Mouse (Mus musculus): ENCODE results near the gene Spns3. TPM values are rescaled to one million over a fixed set of nuclear protein-coding genes. Genes with fewer than 3 reads are reported as not detected.

The Spns3 gene
- polyA plus RNA-seq (2015; fragmentation: Nextera tagmentation; extraction: Ambion mirVana): 0.53 and 0.95 TPM in 2 replicates

DNA sequence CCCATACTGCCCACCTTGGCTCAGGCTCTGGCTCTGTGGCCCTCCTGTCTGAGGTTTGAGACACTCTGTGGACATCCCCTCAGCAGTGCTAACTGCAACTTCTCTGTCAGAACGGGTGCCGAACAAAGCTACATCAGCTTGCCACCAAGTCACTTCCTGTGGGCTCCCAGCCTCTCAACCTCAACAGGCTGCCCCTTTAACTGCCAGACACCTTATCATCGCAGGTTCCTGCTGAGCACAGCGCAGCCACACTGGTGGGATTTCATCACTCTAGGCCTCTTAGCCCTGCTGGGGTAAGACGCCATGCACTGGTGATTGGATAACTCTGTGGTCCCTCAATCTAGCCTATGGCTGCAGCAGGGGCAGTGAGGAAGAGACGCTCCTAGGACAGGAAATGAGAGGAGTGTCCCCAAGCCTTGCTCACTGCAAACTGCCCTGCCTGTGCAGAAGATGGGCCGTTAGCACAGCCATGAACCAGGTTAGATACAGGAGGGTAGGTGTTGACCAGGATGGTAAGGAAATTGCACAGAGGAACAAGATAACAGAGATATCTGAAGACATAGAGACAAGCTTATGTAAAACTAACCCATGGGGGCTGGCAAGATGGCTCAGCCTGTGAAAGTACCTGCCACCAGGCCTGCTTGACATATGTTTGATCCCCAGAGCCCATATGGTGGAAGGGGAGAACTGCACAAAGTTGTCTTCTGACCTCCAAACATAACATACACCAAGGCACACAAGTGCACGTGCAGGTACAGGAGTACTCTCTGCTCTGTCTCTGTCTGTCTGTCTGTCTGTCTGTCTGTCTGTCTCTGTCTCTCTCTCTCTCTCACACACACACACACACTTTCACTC lies at the start of gene Spns3:
Gene Spns3, minus strand, starts transcription at position 373 of the 855 bp plus-strand sequence.
- Histone ChIP-seq H3K36me3 (no peaks in the 10 kb centered on the region), H3K9me3 (replicated peaks) (no peaks in the 10 kb centered on the region), H3K27me3 (no peaks in the 10 kb centered on the region), H3K9ac (no peak within 1 kb of the TSS), H3K4me2 (replicated peaks) (no peak within 1 kb of the TSS), H3K4me3 (replicated peaks) (no peak within 1 kb of the TSS), H3K27ac (replicated peaks) (no peak within 1 kb of the TSS), H3K4me1 (no peaks in the 10 kb centered on the region)
- no peak for ATAC-seq (ENCODE audit: insufficient number of reproducible peaks, low FRiP score, low TSS enrichment, low read depth)
- WGBS: 51% methylated on average over 8 of the region's 8 CpGs

DNA sequence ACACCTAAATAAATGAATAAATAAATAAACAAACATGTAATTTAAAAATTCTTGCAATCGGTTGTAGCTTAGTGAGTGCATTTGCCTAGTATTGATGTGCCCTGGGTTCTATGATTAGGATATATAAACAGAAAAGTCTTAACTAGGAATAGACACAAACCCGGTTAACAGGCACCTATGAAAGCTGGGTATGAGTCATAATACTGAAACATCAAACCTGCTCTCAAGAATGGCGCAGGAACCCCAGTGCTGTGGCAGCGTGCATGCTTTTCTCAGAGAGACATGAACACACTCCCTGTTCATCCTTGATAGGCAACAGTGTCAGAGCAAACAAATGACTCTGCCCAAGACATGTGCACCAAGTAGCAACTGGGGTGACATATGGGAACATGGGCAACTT lies 47.5 kb upstream of the Spns3 start:
- no peak for ATAC-seq (ENCODE audit: insufficient number of reproducible peaks, low FRiP score, low TSS enrichment, low read depth)
- no peaks in the 10 kb centered on the region for H3K27me3 ChIP-seq
- no peaks in the 10 kb centered on the region for H3K36me3 ChIP-seq
- H3K9ac ChIP-seq: no peak overlapping the region
- 88% methylated on average over 4 of the region's 4 CpGs for WGBS
- H3K4me1 ChIP-seq: no peaks in the 10 kb centered on the region
- H3K9me3 ChIP-seq (replicated peaks): no peaks in the 10 kb centered on the region
- H3K27ac ChIP-seq (replicated peaks): no peak overlapping the region
- no peak overlapping the region for H3K4me2 ChIP-seq (replicated peaks)
- no peak overlapping the region for H3K4me3 ChIP-seq (replicated peaks)

DNA sequence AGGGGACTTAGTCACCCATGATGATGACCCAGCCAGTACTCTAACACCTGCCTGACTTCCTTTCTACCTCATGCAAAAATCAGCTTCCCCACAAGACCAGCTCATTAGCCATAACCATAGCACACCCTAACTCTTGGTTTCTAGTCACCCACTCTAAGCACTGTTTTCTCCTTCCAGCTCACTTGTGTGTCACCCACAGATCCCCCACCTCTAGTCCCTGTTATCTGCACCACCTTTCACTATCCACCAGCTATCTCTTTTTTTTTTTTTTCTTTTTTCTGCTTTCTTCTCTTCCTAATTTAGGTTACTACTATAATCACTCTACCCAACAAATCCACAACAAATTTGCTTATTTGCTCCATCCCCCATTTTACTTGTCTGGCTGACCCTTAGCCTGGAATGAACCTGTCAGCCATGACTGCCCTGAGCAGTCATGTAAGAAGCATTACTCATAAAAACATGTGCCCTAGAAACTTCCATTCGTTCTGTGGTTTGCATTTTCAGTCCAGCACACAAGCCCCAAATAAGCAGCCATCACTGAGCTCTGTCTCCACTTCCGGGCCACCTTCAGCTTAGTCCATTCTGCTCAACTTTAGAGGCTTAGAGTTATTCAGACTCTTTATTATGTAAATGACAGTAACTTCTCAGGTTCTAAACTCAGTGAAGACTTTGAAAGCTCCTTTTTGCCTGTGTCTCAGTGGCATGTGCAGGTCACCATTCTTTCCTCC lies 44.9 kb upstream of the Spns3 start:
- Histone ChIP-seq H3K27ac (replicated peaks) (no peak overlapping the region), H3K36me3 (no peaks in the 10 kb centered on the region), H3K9ac (no peak overlapping the region), H3K4me1 (no peaks in the 10 kb centered on the region), H3K9me3 (replicated peaks) (no peaks in the 10 kb centered on the region), H3K27me3 (no peaks in the 10 kb centered on the region), H3K4me3 (replicated peaks) (no peak overlapping the region), H3K4me2 (replicated peaks) (no peak overlapping the region)
- 71% methylated on average over 2 of the region's 2 CpGs for WGBS
- no peak for ATAC-seq (ENCODE audit: insufficient number of reproducible peaks, low FRiP score, low TSS enrichment, low read depth)

DNA sequence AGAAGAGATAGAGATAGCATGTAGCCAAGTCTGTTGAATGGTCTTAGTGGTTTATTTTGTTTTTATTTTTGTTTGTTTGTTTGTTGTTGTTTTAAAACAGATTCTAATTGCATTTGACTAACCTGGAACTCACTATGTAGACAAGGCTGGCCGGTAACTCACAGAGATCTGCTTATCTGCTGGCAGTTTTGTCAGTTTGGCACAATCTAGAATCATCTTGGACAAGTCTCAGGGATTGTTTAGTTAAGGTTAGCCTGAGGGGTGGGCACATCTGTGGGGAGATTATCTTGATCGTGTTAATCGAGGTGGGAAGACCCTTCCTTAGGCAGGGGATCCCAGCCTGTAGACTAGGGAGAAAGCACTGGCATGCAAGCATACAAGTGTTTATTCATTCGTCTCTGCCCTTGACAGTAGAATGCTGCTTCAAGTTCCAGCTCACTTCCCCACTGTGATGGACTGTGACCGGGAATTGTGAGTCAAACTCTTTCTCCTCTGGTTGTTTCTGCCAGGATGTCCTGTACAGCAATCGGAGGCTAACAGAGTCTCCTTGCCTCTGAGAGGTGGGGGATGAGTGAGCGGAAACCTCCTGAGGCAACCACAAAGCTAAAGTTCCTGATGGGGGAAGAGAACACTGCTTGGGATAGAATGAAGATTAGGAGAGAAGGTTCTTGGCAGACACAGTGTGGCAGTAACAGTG lies 37.4 kb upstream of the Spns3 start:
- Histone ChIP-seq H3K27ac (replicated peaks) (no peak overlapping the region), H3K4me3 (replicated peaks) (no peak overlapping the region), H3K4me2 (replicated peaks) (no peak overlapping the region), H3K4me1 (no peaks in the 10 kb centered on the region), H3K27me3 (no peaks in the 10 kb centered on the region), H3K9me3 (replicated peaks) (no peaks in the 10 kb centered on the region), H3K9ac (no peak overlapping the region), H3K36me3 (no peaks in the 10 kb centered on the region)
- no peak for ATAC-seq (ENCODE audit: insufficient number of reproducible peaks, low FRiP score, low TSS enrichment, low read depth)
- 45% methylated on average over 7 of the region's 7 CpGs for WGBS

DNA sequence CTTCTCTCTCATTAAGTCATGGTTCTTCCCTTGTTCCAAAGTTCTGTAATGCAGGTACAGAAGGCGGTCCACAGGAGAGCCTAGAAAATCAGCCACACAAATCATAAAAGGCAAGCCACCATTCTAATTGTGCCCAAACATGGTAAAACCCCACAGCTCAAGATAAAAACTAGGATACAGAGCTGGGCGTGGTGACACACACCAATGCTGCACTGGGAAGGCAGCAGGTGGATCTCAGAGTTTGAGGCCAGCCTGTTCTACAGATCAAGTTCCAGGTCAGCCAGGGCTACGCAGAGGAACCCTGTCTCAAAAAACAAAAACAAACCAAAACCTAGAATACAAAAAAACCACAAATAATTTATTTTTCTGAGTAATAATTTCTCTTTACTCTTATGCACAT lies 36.3 kb upstream of the Spns3 start:
- H3K27me3 ChIP-seq: no peaks in the 10 kb centered on the region
- peaks cover 6% of the 10 kb centered on the region for H3K4me1 ChIP-seq
- no peak overlapping the region for H3K4me2 ChIP-seq (replicated peaks)
- H3K9ac ChIP-seq: no peak overlapping the region
- no peaks in the 10 kb centered on the region for H3K36me3 ChIP-seq
- no peaks in the 10 kb centered on the region for H3K9me3 ChIP-seq (replicated peaks)
- no peak for ATAC-seq (ENCODE audit: insufficient number of reproducible peaks, low FRiP score, low TSS enrichment, low read depth)
- H3K4me3 ChIP-seq (replicated peaks): no peak overlapping the region
- WGBS: 81% methylated on average over 3 of the region's 3 CpGs
- no peak overlapping the region for H3K27ac ChIP-seq (replicated peaks)

DNA sequence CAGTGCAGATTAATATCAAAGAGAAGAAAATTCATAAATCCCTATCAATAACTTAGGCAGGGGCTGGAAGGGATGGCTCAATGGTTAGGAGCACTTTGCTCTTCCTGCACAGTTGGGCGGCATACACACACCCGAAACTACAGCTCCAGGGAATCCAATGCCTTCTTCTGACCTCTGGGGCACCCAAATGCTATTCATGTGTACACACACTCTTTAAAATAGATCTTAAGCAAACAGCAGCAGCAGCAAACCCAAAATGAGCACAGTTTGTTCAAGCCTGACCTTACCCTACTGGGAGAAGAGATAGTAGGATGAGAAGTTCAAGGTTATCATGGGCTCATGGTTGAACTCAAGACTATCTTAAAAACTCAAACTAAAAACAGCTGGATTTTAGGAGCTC lies 32.8 kb upstream of the Spns3 start:
- 78% methylated on average over 2 of the region's 2 CpGs for WGBS
- Histone ChIP-seq H3K4me1 (peaks cover 6% of the 10 kb centered on the region), H3K9ac (no peak overlapping the region), H3K4me2 (replicated peaks) (no peak overlapping the region), H3K36me3 (no peaks in the 10 kb centered on the region), H3K9me3 (replicated peaks) (no peaks in the 10 kb centered on the region), H3K4me3 (replicated peaks) (no peak overlapping the region), H3K27me3 (no peaks in the 10 kb centered on the region), H3K27ac (replicated peaks) (no peak overlapping the region)
- no peak for ATAC-seq (ENCODE audit: insufficient number of reproducible peaks, low FRiP score, low TSS enrichment, low read depth)

DNA sequence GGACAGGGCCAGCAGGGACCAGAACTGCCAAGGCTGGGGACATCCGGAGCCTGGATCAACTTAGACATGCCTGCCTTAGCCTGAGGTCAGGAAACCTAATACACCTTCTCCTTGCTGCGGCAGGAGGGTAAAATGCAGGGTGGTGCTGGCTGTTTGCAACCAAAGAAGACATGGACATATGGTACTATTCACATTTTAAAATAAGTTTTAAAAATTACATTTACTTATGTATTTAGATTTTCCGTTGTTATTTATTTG lies 32.1 kb upstream of the Spns3 start:
- ATAC-seq (ENCODE audit: insufficient number of reproducible peaks, low FRiP score, low TSS enrichment, low read depth): no peak
- peaks cover 6% of the 10 kb centered on the region for H3K4me1 ChIP-seq
- H3K9ac ChIP-seq: no peak overlapping the region
- no peaks in the 10 kb centered on the region for H3K9me3 ChIP-seq (replicated peaks)
- no peak overlapping the region for H3K4me3 ChIP-seq (replicated peaks)
- no peak overlapping the region for H3K4me2 ChIP-seq (replicated peaks)
- WGBS: 19% methylated on average over 3 of the region's 3 CpGs
- no peaks in the 10 kb centered on the region for H3K36me3 ChIP-seq
- H3K27ac ChIP-seq (replicated peaks): 0 out of 2 replicates have a peak overlapping the region, but pooled peaks have one; percentile 11
- no peaks in the 10 kb centered on the region for H3K27me3 ChIP-seq

DNA sequence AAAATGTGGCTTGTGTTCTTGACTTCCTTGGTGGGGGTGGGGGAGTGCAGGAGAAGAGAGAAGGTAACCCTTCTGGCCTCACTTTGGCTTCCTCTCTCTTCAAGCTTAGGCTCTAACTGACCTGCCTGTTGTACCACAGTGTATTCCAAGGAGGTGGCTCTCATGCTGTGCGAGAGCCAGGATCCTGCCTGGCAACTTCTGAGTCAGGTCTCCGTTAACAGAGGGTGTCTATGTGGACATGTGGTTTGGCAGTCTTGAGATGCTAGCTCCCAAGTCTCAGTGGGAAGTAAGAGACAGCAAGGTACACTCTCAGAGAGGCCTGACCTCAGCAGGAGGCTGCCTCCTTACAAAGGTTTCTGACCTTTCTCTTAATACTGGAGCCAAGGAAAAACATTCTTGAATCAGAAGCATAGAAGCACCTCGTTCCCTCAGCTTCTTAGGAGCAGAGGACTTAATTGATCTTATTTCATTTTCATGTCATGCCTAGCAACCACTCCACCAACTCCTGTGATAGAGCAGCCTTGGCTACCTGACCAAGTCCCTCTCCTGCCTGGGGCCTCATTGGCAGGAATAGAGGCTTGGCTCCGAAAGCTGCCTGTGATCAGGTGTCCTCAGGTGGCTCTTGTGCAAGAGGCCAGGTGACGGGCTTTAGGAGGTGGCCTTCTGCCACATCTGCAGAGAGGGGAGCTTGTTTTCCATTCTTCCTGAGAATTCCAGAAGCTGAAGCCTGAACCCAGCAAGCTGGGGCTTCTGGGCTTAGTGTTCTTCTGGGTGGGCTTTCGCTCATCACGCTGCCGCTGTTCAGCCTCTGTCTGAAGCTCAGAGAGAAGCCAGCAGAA lies 31.5 kb upstream of the Spns3 start:
- no peak overlapping the region for H3K4me2 ChIP-seq (replicated peaks)
- H3K4me1 ChIP-seq: peaks cover 6% of the 10 kb centered on the region
- no peak for ATAC-seq (ENCODE audit: insufficient number of reproducible peaks, low FRiP score, low TSS enrichment, low read depth)
- no peaks in the 10 kb centered on the region for H3K9me3 ChIP-seq (replicated peaks)
- no peak overlapping the region for H3K9ac ChIP-seq
- no peaks in the 10 kb centered on the region for H3K27me3 ChIP-seq
- no peaks in the 10 kb centered on the region for H3K36me3 ChIP-seq
- 38% methylated on average over 8 of the region's 8 CpGs for WGBS
- H3K27ac ChIP-seq (replicated peaks): 0 out of 2 replicates have a peak overlapping the region, but pooled peaks have one; percentile 11
- H3K4me3 ChIP-seq (replicated peaks): no peak overlapping the region

DNA sequence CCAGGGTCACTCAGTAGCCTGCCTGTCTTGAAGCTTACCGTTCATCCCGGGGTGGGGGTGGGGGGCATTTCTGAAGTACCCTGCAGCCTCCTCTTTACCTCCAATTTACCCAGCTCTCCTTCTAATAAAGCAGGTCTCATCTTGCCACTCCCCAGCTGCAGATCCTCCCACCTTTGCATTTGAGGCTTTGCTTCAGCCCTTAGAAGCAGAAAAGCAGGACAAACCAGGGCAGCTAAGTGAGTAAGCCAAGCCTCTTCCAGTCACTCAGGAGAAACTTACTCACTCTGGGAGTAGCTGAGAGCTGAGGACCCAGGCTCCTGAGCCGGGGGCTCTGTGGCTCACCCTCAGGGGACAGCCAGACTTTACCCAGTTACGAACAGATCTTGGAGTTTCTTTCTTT lies 28.2 kb upstream of the Spns3 start:
- Histone ChIP-seq H3K27ac (replicated peaks) (peak overlapping the region; percentile 44; the same call in 1 of the 2 replicates), H3K4me2 (replicated peaks) (0 out of 2 replicates have a peak overlapping the region, but pooled peaks have one; percentile 8), H3K4me1 (peaks cover 16% of the 10 kb centered on the region), H3K27me3 (no peaks in the 10 kb centered on the region), H3K9me3 (replicated peaks) (no peaks in the 10 kb centered on the region), H3K36me3 (no peaks in the 10 kb centered on the region), H3K4me3 (replicated peaks) (no peak overlapping the region), H3K9ac (no peak overlapping the region)
- 41% methylated on average over 4 of the region's 4 CpGs for WGBS
- no peak for ATAC-seq (ENCODE audit: insufficient number of reproducible peaks, low FRiP score, low TSS enrichment, low read depth)

DNA sequence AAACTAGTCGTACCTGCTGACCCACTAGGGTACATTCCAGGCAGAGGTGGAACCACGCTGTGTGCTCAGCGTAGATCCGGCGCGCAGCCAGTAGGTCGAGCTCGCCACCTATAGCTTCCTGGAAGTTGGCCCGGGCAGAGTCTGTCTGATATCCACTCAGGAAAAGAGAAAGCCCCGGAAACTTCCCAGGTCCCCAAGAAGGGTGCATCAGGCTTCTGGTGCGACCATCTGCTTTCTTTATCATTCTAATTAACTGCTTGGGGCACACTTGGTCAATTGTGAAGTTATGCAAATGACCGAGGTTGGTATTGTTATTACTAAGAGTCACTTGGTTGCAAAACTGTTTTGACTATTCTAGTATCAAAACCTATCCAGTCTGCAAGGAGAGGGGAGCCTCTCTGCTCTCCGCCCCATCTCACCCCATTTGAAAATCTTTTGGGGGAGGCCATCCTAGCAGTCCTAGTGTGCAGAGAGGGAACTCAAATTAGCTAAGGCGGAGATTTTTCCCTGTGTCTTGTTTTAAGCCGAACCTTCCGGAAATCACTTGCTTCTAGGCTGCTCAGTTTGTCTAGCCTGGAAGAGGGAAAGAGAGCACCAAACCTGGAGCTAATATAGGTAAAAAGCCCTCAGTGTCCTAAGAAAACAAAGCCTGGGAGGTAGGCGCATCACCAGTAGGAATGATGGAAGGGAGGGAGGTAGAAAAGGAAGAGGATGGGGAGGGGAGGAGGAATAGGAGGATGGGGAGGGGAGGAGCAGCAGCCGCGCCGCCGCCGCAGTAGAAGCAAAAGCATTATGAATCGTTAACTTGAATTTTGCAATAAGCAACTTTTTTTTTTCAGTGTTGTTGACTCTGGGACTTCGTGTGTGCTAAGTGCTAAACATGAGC lies 26.4 kb upstream of the Spns3 start:
- no peak overlapping the region for H3K9ac ChIP-seq
- WGBS: 3% methylated on average over 24 of the region's 24 CpGs
- no peak for ATAC-seq (ENCODE audit: insufficient number of reproducible peaks, low FRiP score, low TSS enrichment, low read depth)

More for the DNA sequence above, 26.4 kb upstream of the Spns3 start:
- peak overlapping the region; percentile 57 for H3K4me2 ChIP-seq (replicated peaks)
- no peaks in the 10 kb centered on the region for H3K9me3 ChIP-seq (replicated peaks)
- H3K4me3 ChIP-seq (replicated peaks): peak overlapping the region; percentile 37
- H3K36me3 ChIP-seq: no peaks in the 10 kb centered on the region
- H3K4me1 ChIP-seq: peaks cover 10% of the 10 kb centered on the region
- no peak overlapping the region for H3K27ac ChIP-seq (replicated peaks)
- H3K27me3 ChIP-seq: no peaks in the 10 kb centered on the region
